Mouse (Mus musculus) forebrain, embryonic 14.5 days (tissue): ENCODE measurements around the gene Cabp4. TPM values are rescaled to one million over a fixed set of nuclear protein-coding genes. Genes with fewer than 3 reads are reported as not detected.

Experiments
- ATAC-seq: fragments of 200-750 bp; cut with Nextera tagmentation; 2 replicates; pipeline ENCODE4 v1.8.0; 2017; ENCODE audit warnings: mild to moderate bottlenecking, moderate library complexity
- DNase-seq: peaks from one replicate; pipeline ENCODE4 v3.0.0-alpha.2; 2015; ENCODE audit warnings: low spot score
- H3K27ac ChIP-seq: fragments of 300-500 bp; sonication (generic); 2 replicates; pipeline ENCODE4 v1.5.1; 2014; ENCODE audit warnings: low read depth, mild to moderate bottlenecking, control low read depth, low read length, moderate library complexity
- H3K27me3 ChIP-seq: fragments of 300-500 bp; sonication (generic); replicated peaks from 2 replicates; pipeline ENCODE4 v1.6.1; 2014; ENCODE audit warnings: low read length, control low read depth, mixed read lengths; ENCODE audit not compliant: control insufficient read depth, insufficient read depth
- H3K36me3 ChIP-seq: fragments of 300-500 bp; sonication (generic); 2 replicates; pipeline ENCODE4 v1.6.1; 2014; ENCODE audit warnings: low read length, control low read depth; ENCODE audit not compliant: control insufficient read depth, insufficient read depth
- H3K4me1 ChIP-seq: fragments of 300-500 bp; sonication (generic); 2 replicates; pipeline ENCODE4 v1.6.1; 2014; ENCODE audit warnings: antibody characterized with exemption, low read length, control low read depth; ENCODE audit not compliant: control insufficient read depth, insufficient read depth
- H3K4me2 ChIP-seq: fragments of 300-500 bp; sonication (generic); 2 replicates; pipeline ENCODE4 v1.6.1; 2014; ENCODE audit warnings: mild to moderate bottlenecking, control low read depth, low read length
- H3K4me3 ChIP-seq: fragments of 300-500 bp; sonication (generic); 2 replicates; pipeline ENCODE4 v1.5.1; 2014; ENCODE audit warnings: low read depth, low read length, control low read depth
- H3K9ac ChIP-seq: fragments of 300-500 bp; sonication (generic); 2 replicates; pipeline ENCODE4 v1.6.1; 2014; ENCODE audit warnings: mild to moderate bottlenecking, low read length, control low read depth, moderate library complexity
- H3K9me3 ChIP-seq: fragments of 300-500 bp; sonication (generic); replicated peaks from 2 replicates; pipeline ENCODE4 v1.6.1; 2016; ENCODE audit warnings: low read length, control low read depth, mixed read lengths; ENCODE audit not compliant: control insufficient read depth
- WGBS: fragments of 180-500 bp; shearing (Covaris S2); extraction: QIAGEN DNeasy Blood & Tissue Kit; methylation state at CpG from one replicate; pipeline ENCODE4 v1.1.7; 2014; 5-methylcytosine and 5-hydroxymethylcytosine counted together
- polyA plus RNA-seq: library from polyadenylated mRNA; unstranded; fragments of >200 nt; fragmentation: Nextera tagmentation; extraction: Ambion mirVana; gene quantifications from 2 replicates; pipeline ENCODE4 v1.2.1, GENCODE M21; 2014

The Cabp4 gene
- polyA plus RNA-seq, 1 experiment from 2014 or later = 0.08 TPM

GRCm38 (mm10) chr19:4150567-4151487, 7.0 kb upstream of the Cabp4 start:
- no peak for DNase-seq
- H3K9ac ChIP-seq = no peak overlapping the region
- H3K4me3 ChIP-seq = no peak overlapping the region
- H3K27me3 ChIP-seq = no peaks in the 10 kb centered on the region
- 89% methylated on average over 22 of the region's 22 CpGs for WGBS
- no peak overlapping the region for H3K27ac ChIP-seq
- no peaks in the 10 kb centered on the region for H3K9me3 ChIP-seq
- no peak overlapping the region for H3K4me2 ChIP-seq
- peaks cover 10% of the 10 kb centered on the region for H3K4me1 ChIP-seq
- peaks cover 37% of the 10 kb centered on the region for H3K36me3 ChIP-seq
- ATAC-seq = no peak

DNA sequence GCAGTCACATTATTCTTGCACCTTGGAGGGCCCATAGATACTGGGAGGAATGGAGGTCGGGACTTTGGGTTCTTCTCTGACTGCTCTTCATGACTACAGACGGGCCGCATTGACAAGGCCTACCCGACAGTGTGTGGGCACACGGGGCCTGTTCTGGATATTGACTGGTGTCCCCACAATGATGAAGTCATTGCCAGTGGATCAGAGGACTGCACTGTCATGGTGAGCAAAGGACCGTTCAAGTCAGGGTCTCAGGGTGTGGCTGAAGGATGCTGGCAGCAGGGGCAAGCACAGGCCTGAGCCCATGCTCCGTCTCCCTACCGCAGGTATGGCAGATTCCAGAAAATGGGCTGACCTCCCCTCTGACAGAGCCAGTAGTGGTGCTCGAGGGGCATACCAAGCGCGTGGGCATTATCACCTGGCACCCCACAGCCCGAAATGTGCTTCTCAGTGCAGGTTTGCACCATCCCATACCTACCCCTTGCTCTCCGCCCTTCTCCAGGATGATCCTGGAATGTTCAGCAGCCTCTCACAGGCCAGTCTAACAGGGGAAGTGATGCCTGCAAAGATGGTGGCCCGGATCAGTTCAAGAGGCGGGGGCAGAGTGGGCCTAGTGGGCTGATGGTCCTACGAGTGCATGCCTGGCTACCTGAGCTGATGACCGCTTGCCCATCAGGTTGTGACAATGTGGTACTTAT, 6.1 kb upstream of the Cabp4 start:
- 95% methylated on average over 17 of the region's 17 CpGs for WGBS

DNA sequence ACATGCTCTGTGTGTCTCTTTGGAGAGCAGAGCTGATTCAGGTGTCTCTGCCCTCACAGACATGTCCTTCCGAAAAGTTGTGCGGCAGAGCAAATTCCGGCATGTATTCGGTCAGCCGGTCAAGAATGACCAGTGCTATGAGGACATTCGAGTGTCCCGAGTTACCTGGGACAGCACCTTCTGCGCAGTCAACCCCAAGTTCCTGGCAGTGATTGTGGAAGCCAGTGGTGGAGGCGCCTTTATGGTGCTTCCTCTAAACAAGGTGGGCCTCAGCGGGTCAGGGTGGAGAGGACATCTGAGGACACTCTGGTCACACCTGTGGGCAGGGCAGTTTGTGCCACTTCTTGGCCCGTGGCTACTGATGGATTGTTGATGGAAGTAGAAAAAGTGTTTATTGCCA, 5.5 kb upstream of the Cabp4 start:
- whole genome bisulfite sequencing = 93% methylated on average over 11 of the region's 11 CpGs
- H3K9me3 ChIP-seq = no peaks in the 10 kb centered on the region
- H3K27me3 ChIP-seq = no peaks in the 10 kb centered on the region
- ATAC-seq = no peak
- peak overlapping the region; percentile 79 for H3K4me2 ChIP-seq
- DNase-seq = no peak
- H3K27ac ChIP-seq = no peak overlapping the region
- H3K4me1 ChIP-seq = peaks cover 10% of the 10 kb centered on the region
- peaks cover 32% of the 10 kb centered on the region for H3K36me3 ChIP-seq
- H3K4me3 ChIP-seq = peak overlapping the region; percentile 57
- H3K9ac ChIP-seq = peak overlapping the region; percentile 74

More for the DNA sequence above, 6.1 kb upstream of the Cabp4 start:
- Histone ChIP-seq H3K4me2 (no peak overlapping the region), H3K9ac (no peak overlapping the region), H3K4me1 (peaks cover 10% of the 10 kb centered on the region), H3K36me3 (peaks cover 32% of the 10 kb centered on the region), H3K27me3 (no peaks in the 10 kb centered on the region), H3K9me3 (no peaks in the 10 kb centered on the region), H3K4me3 (no peak overlapping the region), H3K27ac (no peak overlapping the region)
- DNase-seq = no peak
- ATAC-seq = no peak

DNA sequence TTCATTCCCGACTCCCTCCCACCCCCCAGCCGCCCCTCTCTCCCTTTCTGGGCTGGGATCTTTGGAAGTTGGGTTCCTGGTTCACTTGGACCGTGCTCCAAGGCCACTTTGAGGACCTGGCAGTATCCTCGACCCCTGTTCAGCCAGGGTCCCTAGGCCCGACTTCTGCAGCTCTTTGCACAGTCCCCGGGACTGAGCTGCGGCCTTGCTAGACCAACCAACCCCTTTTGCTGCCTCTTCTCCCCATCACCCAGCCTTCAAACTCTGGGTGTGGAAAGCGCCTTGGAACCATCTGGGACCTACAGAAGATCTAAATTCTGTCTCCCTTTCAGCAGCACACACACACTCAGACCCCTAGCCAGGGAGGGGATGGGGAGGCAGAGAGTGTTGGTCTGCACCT, 5.0 kb upstream of the Cabp4 start:
- no peak for DNase-seq
- Histone ChIP-seq H3K9ac (peak overlapping the region; percentile 74), H3K4me1 (peaks cover 10% of the 10 kb centered on the region), H3K36me3 (peaks cover 32% of the 10 kb centered on the region), H3K4me3 (peak overlapping the region; percentile 57), H3K9me3 (no peaks in the 10 kb centered on the region), H3K27ac (no peak overlapping the region; the same call in 1 of the 2 replicates), H3K27me3 (no peaks in the 10 kb centered on the region), H3K4me2 (peak overlapping the region; percentile 79)
- peak; percentile 37; the same call in 1 of the 2 replicates for ATAC-seq
- 3% methylated on average over 7 of the region's 8 CpGs for WGBS

DNA sequence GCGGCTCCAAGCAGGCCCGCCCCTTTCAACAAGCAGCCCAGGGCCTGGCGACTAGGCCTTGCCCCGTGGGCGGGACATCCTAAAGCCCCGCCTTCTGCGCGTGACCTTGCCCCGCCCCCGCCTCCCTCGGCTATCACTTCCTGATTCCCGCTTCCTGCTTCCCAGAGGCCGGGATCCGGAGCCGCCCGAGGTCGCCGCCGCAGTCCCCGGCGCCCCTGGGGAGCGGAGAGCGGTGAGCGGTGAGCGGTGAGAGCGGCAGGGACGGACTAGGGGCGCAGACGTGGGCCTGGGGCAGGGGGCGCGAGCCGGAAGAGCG, 4.6 kb upstream of the Cabp4 start, which contains the start of gene Coro1b:
Gene Coro1b, plus strand, starts transcription at position 129 of the 316 bp plus-strand sequence.
- no peaks in the 10 kb centered on the region for H3K9me3 ChIP-seq
- peaks cover 29% of the 10 kb centered on the region for H3K36me3 ChIP-seq
- H3K4me2 ChIP-seq = peak within 1 kb of the TSS; percentile 79
- DNase-seq (peak; percentile 93), ATAC-seq (peak; percentile 97)
- no peak within 1 kb of the TSS; the same call in 1 of the 2 replicates for H3K27ac ChIP-seq
- peaks cover 10% of the 10 kb centered on the region for H3K4me1 ChIP-seq
- WGBS = 2% methylated on average over 32 of the region's 33 CpGs
- H3K27me3 ChIP-seq = no peaks in the 10 kb centered on the region
- H3K4me3 ChIP-seq = peak within 1 kb of the TSS; percentile 57
- H3K9ac ChIP-seq = peak within 1 kb of the TSS; percentile 74

- H3K9me3 ChIP-seq = no peaks in the 10 kb centered on the region
- no peak for DNase-seq
- H3K4me2 ChIP-seq = peak overlapping the region; percentile 79
- peaks cover 10% of the 10 kb centered on the region for H3K4me1 ChIP-seq
- 34% methylated on average over 9 of the region's 9 CpGs for WGBS
- ATAC-seq = peak; percentile 15; the same call in 1 of the 2 replicates
- H3K36me3 ChIP-seq = peaks cover 24% of the 10 kb centered on the region
- H3K4me3 ChIP-seq = peak overlapping the region; percentile 57
- no peaks in the 10 kb centered on the region for H3K27me3 ChIP-seq
- peak overlapping the region; percentile 74 for H3K9ac ChIP-seq
- H3K27ac ChIP-seq = no peak overlapping the region
These were observed 4.1 kb upstream of the Cabp4 start for GRCm38 (mm10) chr19:4147782-4148490.

- no peak overlapping the region for H3K9ac ChIP-seq
- H3K36me3 ChIP-seq = peaks cover 16% of the 10 kb centered on the region
- DNase-seq (no peak), ATAC-seq (no peak)
- no peaks in the 10 kb centered on the region for H3K27me3 ChIP-seq
- H3K27ac ChIP-seq = no peak overlapping the region
- H3K9me3 ChIP-seq = no peaks in the 10 kb centered on the region
- no peak overlapping the region for H3K4me2 ChIP-seq
- 38% methylated on average over 3 of the region's 3 CpGs for WGBS
- H3K4me3 ChIP-seq = no peak overlapping the region
- H3K4me1 ChIP-seq = peaks cover 10% of the 10 kb centered on the region
These were observed 3.2 kb upstream of the Cabp4 start for GRCm38 (mm10) chr19:4147022-4147405.

GRCm38 (mm10) chr19:4146366-4147021, 2.7 kb upstream of the Cabp4 start:
- 61% methylated on average over 12 of the region's 12 CpGs for WGBS
- peaks cover 10% of the 10 kb centered on the region for H3K4me1 ChIP-seq

More at GRCm38 (mm10) chr19:4146366-4147021, 2.7 kb upstream of the Cabp4 start:
- H3K27ac ChIP-seq = no peak overlapping the region
- no peak overlapping the region for H3K9ac ChIP-seq
- H3K4me2 ChIP-seq = no peak overlapping the region
- DNase-seq (no peak), ATAC-seq (no peak)
- no peaks in the 10 kb centered on the region for H3K9me3 ChIP-seq
- peaks cover 13% of the 10 kb centered on the region for H3K36me3 ChIP-seq
- no peaks in the 10 kb centered on the region for H3K27me3 ChIP-seq
- no peak overlapping the region for H3K4me3 ChIP-seq
